Mouse (Mus musculus): ENCODE measurements at regions not wholly inside any gene's neighbourhood (a gene's known extent, or its start where the extent isn't known, plus 50 kb on each side); places are given as distances from the start of the nearest gene placed in this dataset.

GRCm38 (mm10) chr14:76245063-76245396, 134.3 kb downstream of the Nufip1 start:
- DNase-seq (ENCODE audit: low read depth, low spot score), result no peak

- DNase-seq (ENCODE audit: low read depth, low spot score), result peak; percentile 47
Measured at GRCm38 (mm10) chr14:76247664-76248063, 137.0 kb downstream of the Nufip1 start.

GRCm38 (mm10) chr14:76253850-76254249, 143.2 kb downstream of the Nufip1 start:
- no peak for DNase-seq (ENCODE audit: low read depth, low spot score)

- no peak for DNase-seq (ENCODE audit: low read depth, low spot score)
Measured at GRCm38 (mm10) chr14:76254565-76255501, 144.1 kb downstream of the Nufip1 start.

GRCm38 (mm10) chr14:76255971-76256370, 145.3 kb downstream of the Nufip1 start:
- no peak for DNase-seq (ENCODE audit: low read depth, low spot score)

GRCm38 (mm10) chr14:76258626-76259025, 147.9 kb downstream of the Nufip1 start:
- DNase-seq (ENCODE audit: low read depth, low spot score), result no peak

GRCm38 (mm10) chr14:76260628-76261293, 150.1 kb downstream of the Nufip1 start:
- DNase-seq (ENCODE audit: low read depth, low spot score), result no peak

- no peak for DNase-seq (ENCODE audit: low read depth, low spot score)
Measured at GRCm38 (mm10) chr14:76263682-76264081, 151.1 kb upstream of the Tsc22d1 start.

GRCm38 (mm10) chr14:76265819-76266218, 148.9 kb upstream of the Tsc22d1 start:
- no peak for DNase-seq (ENCODE audit: low read depth, low spot score)

GRCm38 (mm10) chr14:76266249-76266648, 148.5 kb upstream of the Tsc22d1 start:
- DNase-seq (ENCODE audit: low read depth, low spot score), result no peak

- peak; percentile 54 for DNase-seq (ENCODE audit: low read depth, low spot score)
Measured at GRCm38 (mm10) chr14:76267091-76267490, 147.7 kb upstream of the Tsc22d1 start.

GRCm38 (mm10) chr14:76271190-76271589, 143.6 kb upstream of the Tsc22d1 start:
- DNase-seq (ENCODE audit: low read depth, low spot score), result no peak

- no peak for DNase-seq (ENCODE audit: low read depth, low spot score)
Measured at GRCm38 (mm10) chr14:76272840-76273239, 141.9 kb upstream of the Tsc22d1 start.

- no peak for DNase-seq (ENCODE audit: low read depth, low spot score)
Measured at GRCm38 (mm10) chr14:76276655-76277054, 138.1 kb upstream of the Tsc22d1 start.

- no peak for DNase-seq (ENCODE audit: low read depth, low spot score)
Measured at GRCm38 (mm10) chr14:76278751-76279450, 135.9 kb upstream of the Tsc22d1 start.

GRCm38 (mm10) chr14:76279561-76279960, 135.2 kb upstream of the Tsc22d1 start:
- DNase-seq (ENCODE audit: low read depth, low spot score), result no peak

GRCm38 (mm10) chr14:76281867-76282266, 132.9 kb upstream of the Tsc22d1 start:
- no peak for DNase-seq (ENCODE audit: low read depth, low spot score)

GRCm38 (mm10) chr14:76287768-76288167, 127.0 kb upstream of the Tsc22d1 start:
- no peak for DNase-seq (ENCODE audit: low read depth, low spot score)

- DNase-seq (ENCODE audit: low read depth, low spot score), result no peak
Measured at GRCm38 (mm10) chr14:76290401-76291018, 124.3 kb upstream of the Tsc22d1 start.

- no peak for DNase-seq (ENCODE audit: low read depth, low spot score)
Measured at GRCm38 (mm10) chr14:76292211-76292610, 122.5 kb upstream of the Tsc22d1 start.

- no peak for DNase-seq (ENCODE audit: low read depth, low spot score)
Measured at GRCm38 (mm10) chr14:76295411-76296169, 119.2 kb upstream of the Tsc22d1 start.

All from WW6 (cell line).